Mouse (Mus musculus) inflammation-experienced regulatory T-cells, adult 16 weeks (primary cell): Measurements from ENCODE around the gene Prelid3b. TPM values are rescaled to one million over a fixed set of nuclear protein-coding genes. Genes with fewer than 3 reads are reported as not detected.

Experiments
- polyA plus RNA-seq: library from polyadenylated mRNA; unstranded; fragments of 100-300 nt; shearing (Covaris generic); gene quantifications from one replicate; pipeline ENCODE4 v1.2.1, GENCODE M21; 2017

The Prelid3b gene
- 94.2 TPM for polyA plus RNA-seq

GRCm38 (mm10) chr2:174472818-174473549 is at the start of gene Prelid3b:
Gene Prelid3b, minus strand, starts transcription at chr2:174473081.

GRCm38 (mm10) chr2:174463789-174464523 is 8.9 kb downstream of the Prelid3b start, which contains the start of gene Atp5e:
Gene Atp5e, minus strand, starts transcription at chr2:174464105.

DNA sequence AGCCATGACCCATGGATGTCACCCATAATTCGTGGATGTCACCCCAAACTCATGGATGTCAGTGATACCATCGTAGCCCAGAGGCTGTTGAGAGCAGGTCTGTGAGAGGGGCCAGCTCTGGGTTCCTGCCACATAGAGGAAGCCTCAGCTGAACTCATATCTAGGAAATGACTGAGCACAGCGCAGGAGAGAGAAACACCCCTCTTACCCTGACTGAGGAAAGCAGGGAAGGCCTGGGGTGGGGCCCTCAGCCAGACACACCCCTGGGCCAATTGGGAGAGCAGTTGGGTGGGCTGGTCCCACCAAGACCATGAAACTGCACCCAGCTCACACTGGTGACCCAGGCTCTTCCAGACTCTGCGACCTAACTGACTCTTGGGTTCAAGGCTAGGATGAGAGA is 22.5 kb downstream of the Prelid3b start, which contains the start of gene Tubb1:
Gene Tubb1 (plus strand): TSS at position 343 of the 400 bp plus-strand sequence.

GRCm38 (mm10) chr2:174438737-174439449 is 34.0 kb downstream of the Prelid3b start, which contains the start of gene Ctsz:
Gene Ctsz, minus strand, starts transcription at chr2:174439039.

DNA sequence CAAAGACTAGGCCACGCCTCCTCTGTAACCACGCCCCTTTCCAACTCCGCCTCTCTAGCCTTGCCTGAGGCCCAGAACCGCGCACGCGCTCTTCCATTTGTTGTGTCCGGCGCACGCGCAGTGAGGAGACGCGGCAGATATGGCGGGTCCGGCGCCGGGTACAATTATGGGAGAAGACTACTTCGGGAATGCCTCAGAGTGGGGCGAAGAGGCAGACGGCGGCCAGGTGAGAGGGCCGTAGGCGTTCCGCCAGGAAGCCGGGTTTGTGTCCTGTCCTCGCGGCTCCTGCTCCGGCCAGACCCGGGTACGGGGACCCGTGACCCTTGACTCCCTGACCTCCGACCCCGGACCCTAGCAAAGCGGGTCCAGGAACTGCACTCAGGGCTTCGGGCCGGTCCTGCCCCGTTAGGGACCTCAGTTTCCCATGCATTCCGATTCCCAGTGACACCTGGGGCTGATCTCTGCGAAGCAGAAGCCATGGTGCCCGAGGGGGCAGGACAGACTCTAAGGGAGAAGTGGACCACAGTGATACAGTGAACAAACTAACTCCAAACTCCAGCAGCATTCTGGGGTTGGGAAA is 57.1 kb downstream of the Prelid3b start, which contains the start of gene Nelfcd:
Gene Nelfcd (plus strand): TSS at position 74 of the 580 bp plus-strand sequence.

Other genes starting within 250 kb of the Prelid3b start
- gene Gnas, start 188.8 kb downstream of the Prelid3b start, polyA plus RNA-seq = 87.4 TPM
- not detected for gene Gm20721, start 126.4 kb downstream of the Prelid3b start, polyA plus RNA-seq
- 87.4 TPM for gene Nelfcd, start 57.3 kb downstream of the Prelid3b start, polyA plus RNA-seq
- gene Ctsz, start 34.0 kb downstream of the Prelid3b start, polyA plus RNA-seq = 147 TPM
- 0.21 TPM for gene Tubb1, start 22.4 kb downstream of the Prelid3b start, polyA plus RNA-seq
- gene Atp5e, start 9.0 kb downstream of the Prelid3b start, polyA plus RNA-seq = 455 TPM
- gene Zfp831, start 170.5 kb upstream of the Prelid3b start, polyA plus RNA-seq = 19.6 TPM